Mouse (Mus musculus) thymus, postnatal 0 days (tissue): ENCODE measurements around the gene Sgcd. TPM values are rescaled to one million over a fixed set of nuclear protein-coding genes. Genes with fewer than 3 reads are reported as not detected.

Source experiments
- DNase-seq: peaks from one replicate; pipeline ENCODE4 v3.0.0-alpha.2; 2015; ENCODE audit warnings: low spot score
- polyA plus RNA-seq: library from polyadenylated mRNA; unstranded; fragments of >200 nt; fragmentation: Nextera tagmentation; extraction: Ambion mirVana; gene quantifications from 2 replicates; pipeline ENCODE4 v1.2.1, GENCODE M21; 2015

Gene Sgcd
- polyA plus RNA-seq, 1 experiment from 2014 or later, result 0.55 TPM

DNA sequence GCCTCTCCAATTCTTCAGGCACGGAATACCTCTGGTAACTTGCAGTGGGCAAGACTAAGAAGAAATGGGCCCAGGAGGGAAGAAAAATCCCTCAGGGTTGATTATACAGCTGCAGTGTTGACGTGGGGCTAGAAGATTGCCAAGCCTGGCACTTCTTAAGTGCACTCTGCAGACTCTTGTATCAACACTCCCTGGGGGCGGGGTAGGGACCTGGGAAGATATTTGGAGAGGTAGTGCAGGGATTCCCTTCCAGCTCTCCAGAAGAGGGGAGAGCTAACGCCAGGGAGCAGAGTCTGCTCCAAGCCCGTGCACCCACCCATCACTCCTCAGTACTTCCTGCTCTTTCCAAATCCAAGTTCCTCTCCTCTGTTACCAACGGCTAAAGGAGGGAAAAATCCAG, 967.9 kb downstream of the Sgcd start:
- DNase-seq, result no peak

DNA sequence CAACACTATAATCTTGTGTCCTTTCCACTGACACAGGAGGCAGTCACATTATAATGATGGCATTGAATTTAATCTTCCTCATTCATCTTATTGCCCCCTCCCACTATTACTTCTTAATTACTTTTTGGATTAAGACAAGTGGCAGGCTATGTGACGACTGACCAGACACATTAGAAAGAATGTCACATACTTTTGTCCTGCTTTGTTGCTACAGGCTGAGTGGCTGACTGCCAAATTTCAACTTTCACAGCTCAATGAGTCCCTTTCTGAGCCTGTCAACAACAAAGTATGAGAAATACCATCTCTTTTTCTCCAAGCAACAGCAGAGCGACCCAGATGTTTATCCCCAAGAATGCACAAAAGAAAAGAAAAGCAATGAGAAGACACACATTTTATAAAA, 970.6 kb downstream of the Sgcd start:
- no peak for DNase-seq

DNA sequence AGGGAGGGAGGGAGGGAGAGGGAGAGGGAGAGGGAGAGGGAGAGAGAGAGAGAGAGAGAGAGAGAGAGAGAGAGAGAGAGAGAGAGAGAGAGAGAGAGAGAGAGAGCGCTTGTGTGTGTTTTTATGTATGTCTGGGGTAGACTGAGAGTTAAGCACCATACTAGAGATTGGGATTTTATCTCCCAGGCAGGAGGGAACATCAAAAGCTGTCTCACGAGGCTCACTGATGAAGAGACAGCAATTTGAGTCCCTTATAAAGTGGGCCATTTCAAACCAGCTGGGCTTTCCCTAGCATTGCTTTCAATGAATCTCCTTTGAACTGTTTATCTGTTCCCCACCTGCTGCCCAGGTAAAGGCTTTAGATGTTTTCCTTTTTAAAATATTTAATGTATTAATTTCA, 973.1 kb downstream of the Sgcd start:
- DNase-seq, result no peak

DNA sequence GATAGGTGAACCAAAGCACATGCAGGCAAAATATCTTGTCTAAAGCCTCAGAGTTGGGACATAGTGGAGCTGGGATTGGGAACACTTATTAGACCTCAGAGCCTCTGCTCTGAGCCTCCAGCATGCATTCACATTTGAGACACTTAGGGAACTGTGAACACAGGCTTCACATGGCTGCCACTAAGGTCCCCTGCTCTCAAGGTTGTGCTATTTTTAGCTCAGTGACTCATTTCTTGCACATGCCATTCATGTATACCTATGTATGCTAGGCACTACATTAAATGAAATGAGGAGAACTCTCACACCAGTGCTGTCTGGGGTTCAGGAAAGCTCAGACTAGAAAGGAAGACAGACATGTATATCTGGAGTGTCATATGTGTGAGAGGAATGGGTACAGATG, 974.5 kb downstream of the Sgcd start:
- no peak for DNase-seq

DNA sequence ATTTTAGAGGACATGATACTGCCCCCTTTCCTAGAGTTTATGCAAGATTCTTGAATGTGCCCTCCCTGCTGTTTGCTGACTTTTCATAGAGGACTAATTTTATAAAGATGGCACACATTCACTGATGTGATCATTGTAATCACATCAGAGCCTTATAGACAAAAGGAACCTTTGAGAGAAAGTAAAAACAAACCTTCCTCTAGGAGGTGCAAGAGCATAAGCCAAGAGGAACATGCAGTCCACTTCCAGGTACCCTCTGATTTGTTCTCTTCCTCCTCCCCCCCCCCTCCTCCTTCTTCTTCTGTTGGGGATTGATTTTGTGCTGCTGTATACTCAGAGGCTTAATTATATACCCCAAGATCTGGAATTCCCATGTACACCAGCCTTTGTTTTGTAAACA, 978.6 kb downstream of the Sgcd start:
- DNase-seq, result no peak

DNA sequence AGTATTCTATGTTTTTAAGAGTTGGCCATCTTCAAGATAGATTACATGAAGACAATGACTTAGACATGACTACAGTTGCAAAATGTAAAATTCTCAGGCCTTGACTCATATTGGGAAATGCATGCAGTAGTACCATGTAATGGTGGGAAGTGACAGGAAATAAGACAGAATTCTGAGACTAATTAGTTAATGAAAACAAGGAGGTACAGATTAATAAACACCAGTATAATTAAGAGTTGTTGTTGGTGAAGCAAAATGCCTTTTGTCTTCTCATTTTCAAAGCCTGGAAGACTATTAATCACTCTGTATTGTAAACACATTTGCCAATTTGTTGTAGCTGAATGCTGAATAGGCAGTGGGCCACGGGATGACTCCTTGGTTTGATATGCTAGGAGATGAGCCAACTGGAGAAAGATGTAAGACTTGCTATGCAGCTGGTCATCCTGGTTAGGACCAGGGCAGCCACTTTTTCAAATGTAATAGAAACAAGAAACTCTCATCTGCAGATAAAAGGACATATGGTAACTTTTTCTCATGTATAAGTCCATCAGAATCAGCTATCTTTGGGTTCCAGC, 983.4 kb downstream of the Sgcd start:
- no peak for DNase-seq

DNA sequence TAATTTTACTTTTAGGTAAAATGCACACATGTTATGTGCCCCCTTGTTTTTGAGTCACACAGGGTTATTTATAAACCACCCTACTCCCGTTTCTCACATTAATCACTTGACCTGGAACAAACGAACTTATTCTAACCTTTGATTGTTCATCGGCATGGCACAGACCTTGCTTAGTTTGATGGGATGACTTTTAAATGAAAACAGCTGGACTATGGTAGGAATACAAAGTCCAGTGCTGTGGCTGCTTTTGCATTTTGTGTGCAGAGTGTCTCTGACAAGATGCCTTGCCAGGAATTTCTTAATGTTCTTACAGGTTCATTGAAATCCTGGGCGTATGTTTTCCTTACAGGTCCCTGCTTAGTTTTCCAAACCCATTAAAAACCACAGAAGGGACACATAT, 1049.5 kb downstream of the Sgcd start:
- DNase-seq, result no peak

DNA sequence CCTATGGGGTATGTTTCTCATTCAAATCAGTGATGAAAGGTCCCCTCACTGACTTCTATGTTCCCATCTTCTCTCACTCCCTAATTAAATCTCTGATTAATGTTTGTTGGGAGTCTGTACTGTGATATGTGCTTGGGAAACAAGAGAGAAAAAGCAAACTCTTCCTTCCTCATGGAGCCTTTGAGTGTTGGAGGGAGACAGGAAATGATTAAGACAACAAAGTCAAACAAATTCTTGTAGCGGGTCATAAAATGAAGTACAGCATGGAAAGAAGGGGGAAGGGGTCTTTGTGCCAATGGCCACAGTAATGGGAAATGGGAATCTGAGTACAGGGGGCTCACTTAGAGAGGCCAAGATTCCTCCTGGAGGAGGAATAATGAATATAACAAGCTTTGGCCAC, 1063.8 kb downstream of the Sgcd start:
- no peak for DNase-seq

DNA sequence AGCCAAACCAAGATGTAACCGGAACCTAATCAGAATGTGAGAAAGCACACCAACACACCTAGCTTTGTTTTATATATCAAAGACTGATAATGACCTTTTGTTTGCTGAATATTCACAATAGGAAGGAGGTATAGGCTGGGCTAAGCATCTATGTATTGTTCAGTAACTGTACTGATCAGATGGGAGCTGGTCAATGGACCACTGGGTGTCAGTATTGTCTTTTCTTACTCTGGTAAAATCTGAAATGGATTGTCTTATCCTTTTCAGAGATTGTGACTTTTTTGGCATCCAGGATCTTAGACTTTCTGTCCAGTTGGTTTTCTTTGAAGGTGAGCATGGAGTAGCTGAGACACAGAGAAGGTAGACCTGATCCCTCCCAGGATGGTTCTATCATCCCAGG, 1068.5 kb downstream of the Sgcd start:
- no peak for DNase-seq

DNA sequence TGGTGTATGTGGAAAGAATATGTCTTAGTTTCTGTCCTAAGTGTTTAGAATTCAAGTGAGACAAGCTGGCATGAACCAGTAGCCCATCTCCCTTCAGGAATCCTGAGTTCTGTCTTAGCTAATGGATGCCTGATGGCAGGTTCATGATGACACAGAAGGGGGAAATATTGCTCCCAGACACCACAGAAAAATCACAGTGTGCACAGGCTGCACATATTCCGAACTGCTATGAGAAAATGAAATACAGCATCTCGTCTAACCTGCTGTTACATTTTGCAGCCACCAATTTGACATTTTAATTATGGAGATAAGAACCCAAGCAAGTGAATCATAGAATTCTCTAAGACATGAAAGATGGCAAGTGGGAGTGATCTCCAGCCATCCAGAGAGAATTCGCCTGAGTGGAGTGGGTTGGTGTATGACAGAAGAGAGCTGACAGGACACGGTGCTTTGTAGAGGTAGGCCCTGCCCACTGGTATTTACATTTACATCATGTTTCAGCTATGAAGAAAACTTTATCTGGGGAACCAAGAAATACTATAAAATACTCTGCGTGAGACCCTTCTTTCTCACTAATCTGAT, 1076.0 kb downstream of the Sgcd start:
- DNase-seq, result no peak

DNA sequence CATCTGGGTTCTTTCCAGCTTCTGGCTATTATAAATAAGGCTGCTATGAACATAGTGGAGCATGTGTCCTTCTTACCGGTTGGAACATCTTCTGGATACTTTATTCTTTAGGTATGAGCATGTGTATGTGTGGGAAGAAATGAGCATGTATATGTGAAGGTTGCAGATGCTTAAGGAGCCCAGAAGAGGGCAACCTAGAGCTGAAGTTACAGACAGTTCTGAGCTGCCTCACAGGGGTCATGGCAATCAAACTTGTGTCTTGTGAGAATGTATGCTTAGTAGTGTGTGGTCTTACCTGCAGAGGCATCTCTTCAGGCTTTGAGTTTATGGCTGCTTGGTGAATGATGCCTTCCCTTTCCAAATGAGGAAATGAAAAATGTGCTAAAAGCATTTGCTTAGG, 1084.5 kb downstream of the Sgcd start:
- no peak for DNase-seq

DNA sequence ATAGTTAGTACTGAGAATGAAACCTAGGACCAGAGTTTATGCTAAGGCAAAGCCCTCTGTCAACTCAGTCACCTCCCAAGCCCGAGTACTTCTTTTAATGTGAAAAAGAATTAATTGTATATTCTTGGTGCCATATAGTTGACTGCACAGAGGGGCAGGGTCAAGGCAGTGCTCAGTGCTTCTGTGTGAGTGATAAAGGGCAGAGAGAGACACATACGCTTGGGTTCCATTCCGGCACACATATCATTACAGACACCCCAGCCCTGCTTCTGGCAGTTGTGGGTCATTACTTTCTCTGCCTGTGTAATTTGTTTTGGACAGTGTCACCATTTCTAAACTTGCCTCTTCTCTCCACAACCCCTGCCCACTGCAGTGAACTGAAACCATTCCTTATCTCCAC, 1099.7 kb downstream of the Sgcd start:
- no peak for DNase-seq

DNA sequence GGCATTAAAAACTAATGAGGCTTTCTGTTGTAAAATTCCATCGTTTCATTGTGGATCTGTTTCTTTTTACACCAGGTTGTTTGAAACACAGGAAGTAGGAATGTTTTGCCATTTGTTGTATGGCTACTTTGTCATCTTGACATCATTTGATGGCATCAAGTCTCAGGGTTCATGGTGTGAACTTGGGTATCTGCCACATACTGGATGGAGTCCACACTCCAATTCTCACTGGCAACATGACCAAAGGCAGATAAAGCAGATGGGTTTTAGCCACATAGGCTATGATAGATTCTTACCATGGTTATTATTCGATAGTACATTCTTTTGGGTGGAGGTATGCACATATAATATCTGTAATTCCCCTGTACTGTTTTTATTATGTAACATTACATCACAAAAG, 1106.3 kb downstream of the Sgcd start:
- DNase-seq, result no peak

DNA sequence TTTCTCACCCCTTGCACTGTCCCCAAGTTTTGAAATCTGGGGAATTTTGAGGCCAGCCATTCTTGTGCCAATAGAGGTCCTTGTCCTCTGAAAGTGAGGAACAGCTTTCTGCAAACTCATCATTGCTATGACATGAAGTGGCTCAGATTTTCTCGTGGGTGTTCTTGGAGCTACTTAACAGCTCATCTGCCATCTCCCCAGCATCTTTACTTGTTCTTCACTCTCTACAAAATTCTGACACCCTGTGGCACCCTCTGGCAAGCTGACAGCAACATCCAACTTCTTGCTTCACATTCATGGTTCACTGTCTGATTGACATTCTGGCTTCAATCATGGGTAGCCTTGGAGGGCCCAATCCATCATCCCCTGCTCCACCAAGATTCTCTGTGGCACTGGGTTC, 1113.0 kb downstream of the Sgcd start:
- no peak for DNase-seq

DNA sequence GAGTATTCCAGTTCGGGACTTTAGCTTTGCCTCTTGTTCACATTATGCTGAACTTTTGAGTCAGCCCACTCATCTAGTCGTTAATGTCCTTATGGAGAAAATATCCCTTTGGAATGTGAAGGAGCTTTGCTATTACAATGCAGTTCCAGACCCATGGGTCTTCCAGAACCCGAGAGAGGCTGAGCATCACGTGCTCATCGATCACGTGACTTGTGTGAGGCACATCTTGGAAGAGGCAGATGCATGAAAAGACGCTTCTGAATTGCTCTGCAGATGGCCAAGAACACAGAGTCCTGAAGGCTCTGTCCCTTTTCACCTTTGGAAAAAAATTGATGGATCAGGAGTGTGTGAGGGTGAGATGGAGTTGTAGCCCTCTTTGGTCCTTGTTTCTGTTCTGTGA, 1120.2 kb downstream of the Sgcd start:
- DNase-seq, result no peak

DNA sequence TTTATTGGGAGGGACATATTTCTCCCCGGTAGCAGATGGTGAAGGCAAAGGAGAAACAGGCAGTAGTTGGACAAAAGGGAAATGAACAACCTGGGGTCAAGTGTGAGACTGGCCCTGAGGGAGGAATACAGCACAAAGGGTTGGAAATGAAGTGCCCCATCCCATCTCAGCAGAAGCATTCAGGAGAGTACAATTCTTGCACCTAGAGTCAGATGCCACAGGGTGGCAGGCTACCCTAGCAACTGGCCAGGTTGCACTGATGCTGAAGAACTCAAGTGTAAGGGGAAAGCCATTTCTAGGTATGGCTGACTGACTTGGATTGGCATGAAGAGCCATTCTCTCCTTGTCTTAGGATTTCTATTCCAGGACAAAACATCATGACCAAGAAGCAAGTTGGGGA, 1124.0 kb downstream of the Sgcd start:
- DNase-seq, result no peak

DNA sequence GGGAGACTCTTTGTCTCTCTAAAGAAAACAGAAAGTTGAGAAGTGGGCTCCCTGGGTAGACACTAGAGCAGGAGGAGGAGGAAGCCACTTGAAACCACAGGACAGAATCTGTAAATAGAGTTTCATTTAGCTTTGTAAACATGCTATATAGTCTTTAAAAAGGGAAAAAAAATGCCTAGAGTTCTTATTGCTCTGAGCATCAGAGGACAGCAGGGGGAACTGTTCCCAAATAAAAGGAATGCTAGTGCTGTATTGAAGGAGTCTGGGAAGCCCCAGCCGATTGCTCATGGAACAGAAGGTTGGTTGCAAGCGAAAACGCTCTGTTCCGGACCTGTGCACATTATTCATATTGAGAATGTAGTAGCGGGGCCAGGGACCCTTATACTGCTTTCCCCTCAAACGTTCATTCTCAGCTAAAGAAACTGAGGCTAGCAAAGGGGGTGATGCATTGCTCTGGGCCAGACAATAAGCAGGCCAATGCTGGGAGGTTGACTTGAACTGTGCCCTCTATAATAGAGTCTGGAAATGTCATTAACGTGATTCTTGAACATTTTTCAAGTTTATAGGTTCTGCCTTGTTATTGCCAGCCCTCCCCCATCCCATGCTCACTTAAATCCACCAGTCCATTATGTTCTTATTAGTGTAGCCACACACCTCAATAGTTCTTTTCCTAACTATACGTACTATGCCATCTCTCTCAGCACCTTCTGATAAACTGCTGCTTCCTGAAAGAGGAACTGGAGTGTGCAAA, 1140.4 kb downstream of the Sgcd start:
- DNase-seq, result no peak

DNA sequence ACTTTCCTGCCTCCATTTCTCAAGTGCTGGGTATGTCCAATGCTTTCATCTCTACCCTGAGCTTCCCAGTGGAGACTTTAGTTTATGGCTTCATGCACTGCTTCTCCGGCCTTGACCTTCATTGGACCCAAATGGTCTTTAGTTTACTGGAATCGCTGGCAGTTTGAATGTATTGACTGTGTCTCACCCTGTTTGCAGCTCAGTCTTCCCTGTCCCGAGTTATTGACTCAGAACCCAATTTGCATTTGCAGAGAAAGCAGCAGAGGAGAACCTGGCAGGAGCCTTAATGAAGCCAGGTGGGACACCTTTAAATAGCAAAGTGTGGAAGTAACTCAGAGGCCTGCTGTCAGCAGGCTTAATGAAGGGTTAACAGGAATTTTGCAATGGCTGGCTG, 1140.9 kb downstream of the Sgcd start:
- DNase-seq, result no peak

DNA sequence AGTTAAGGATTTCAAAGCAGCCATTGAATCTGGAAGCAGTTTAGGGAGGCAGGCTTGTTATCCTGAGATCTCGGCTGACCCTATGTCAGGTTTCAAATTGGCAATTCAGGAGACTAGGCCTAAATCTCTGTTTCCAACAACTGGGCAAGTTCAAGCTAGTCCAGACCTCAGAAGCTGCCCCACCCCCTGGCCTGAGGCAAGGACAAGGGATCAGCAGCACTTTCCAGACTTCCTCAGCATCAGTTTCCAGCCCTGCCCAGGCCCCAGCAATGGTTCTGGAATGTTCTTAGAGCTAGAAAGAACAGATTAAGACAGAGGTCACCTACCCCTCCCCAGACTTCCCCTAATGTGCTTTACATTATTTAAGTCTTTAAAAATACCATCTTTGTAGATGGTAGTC, 1142.1 kb downstream of the Sgcd start:
- DNase-seq, result no peak
